Mouse (Mus musculus) adrenal gland, postnatal 10 days (tissue): ENCODE data around the gene Shisa8. TPM values are rescaled to one million over a fixed set of nuclear protein-coding genes. Genes with fewer than 3 reads are reported as not detected.
A peak's percentile ranks its signal among the peaks of the same experiment; 100 is the strongest.
"Not testable (repeated sequence)": the region's sequence is repeated elsewhere in the genome, so short reads cannot be mapped to it uniquely, and the experiment has no call there.

Experiments
- DNase-seq: peaks from one replicate; pipeline ENCODE4 v3.0.0; 2021; ENCODE audit warnings: mixed read lengths
- long read RNA-seq, 2 experiments: library from polyadenylated mRNA; stranded (forward); transcript quantifications; one replicate each; pipeline ENCODE4 v2.0.0; 2021
- total RNA-seq, 2 experiments: library from RNA; stranded (reverse); gene quantifications; 2 replicates each; pipeline ENCODE4 v1.2.3; 2021

Shisa8 gene
- under 1 TPM; 0.12 to 0.45 TPM for total RNA-seq
- long read RNA-seq, experiment 1, partial matches to known transcripts, result 0 of 2 reads
- long read RNA-seq, experiment 1, other reads (novel, unspliced or antisense), result 0 of 2 reads
- long read RNA-seq, experiment 2, result 0 reads

- DNase-seq, result peak; percentile 40
Measured at GRCm38 (mm10) chr15:82212752-82213063, at the start of gene Shisa8. Gene Shisa8, minus strand, starts transcription at chr15:82212815.

GRCm38 (mm10) chr15:82259510-82259909, 46.9 kb upstream of the Shisa8 start:
- peak; percentile 82 for DNase-seq

GRCm38 (mm10) chr15:82255944-82256383, 43.3 kb upstream of the Shisa8 start:
- no peak for DNase-seq

GRCm38 (mm10) chr15:82255248-82255647, 42.6 kb upstream of the Shisa8 start:
- no peak for DNase-seq

GRCm38 (mm10) chr15:82252097-82252496, 39.5 kb upstream of the Shisa8 start, which contains the start of gene 1500009C09Rik:
Gene 1500009C09Rik, plus strand, starts transcription at chr15:82252397.
- no peak for DNase-seq

- no peak for DNase-seq
Measured at GRCm38 (mm10) chr15:82251579-82251978, 39.0 kb upstream of the Shisa8 start.

GRCm38 (mm10) chr15:82247131-82247776, 34.6 kb upstream of the Shisa8 start:
- peak; percentile 63 for DNase-seq

- not testable (repeated sequence) for DNase-seq
Measured at GRCm38 (mm10) chr15:82244805-82245161, 32.2 kb upstream of the Shisa8 start.

- DNase-seq, result peak; percentile 95
Measured at GRCm38 (mm10) chr15:82244115-82244804, 31.6 kb upstream of the Shisa8 start, which contains the start of gene Cenpm. Gene Cenpm, minus strand, starts transcription at chr15:82244748.

GRCm38 (mm10) chr15:82243742-82244114, 31.1 kb upstream of the Shisa8 start:
- DNase-seq, result no peak

- no peak for DNase-seq
Measured at GRCm38 (mm10) chr15:82243311-82243710, 30.7 kb upstream of the Shisa8 start.

- peak; percentile 86 for DNase-seq
Measured at GRCm38 (mm10) chr15:82236565-82236964, 23.9 kb upstream of the Shisa8 start.

- no peak for DNase-seq
Measured at GRCm38 (mm10) chr15:82235661-82236060, 23.0 kb upstream of the Shisa8 start.

GRCm38 (mm10) chr15:82232651-82233050, 20.0 kb upstream of the Shisa8 start:
- DNase-seq, result no peak

- DNase-seq, result peak; percentile 40
Measured at GRCm38 (mm10) chr15:82231591-82232378, 19.2 kb upstream of the Shisa8 start.

- no peak for DNase-seq
Measured at GRCm38 (mm10) chr15:82231100-82231499, 18.5 kb upstream of the Shisa8 start.

- DNase-seq, result no peak
Measured at GRCm38 (mm10) chr15:82230098-82230611, 17.5 kb upstream of the Shisa8 start.

- DNase-seq, result no peak
Measured at GRCm38 (mm10) chr15:82229542-82230045, 17.0 kb upstream of the Shisa8 start.

- DNase-seq, result no peak
Measured at GRCm38 (mm10) chr15:82225769-82226168, 13.2 kb upstream of the Shisa8 start.

GRCm38 (mm10) chr15:82224602-82225215, 12.1 kb upstream of the Shisa8 start:
- no peak for DNase-seq

- DNase-seq, result peak; percentile 33
Measured at GRCm38 (mm10) chr15:82223657-82224601, 11.3 kb upstream of the Shisa8 start, which contains the start of gene Tnfrsf13c. Gene Tnfrsf13c, minus strand, starts transcription at chr15:82224369.
